Mouse (Mus musculus): ENCODE measurements around the gene Hoxd8.

Gene Hoxd8

GRCm38 (mm10) chr2:74733765-74734164 lies 29.4 kb downstream of the Hoxd8 start:
- DNase-seq (ENCODE audit: low read depth, low spot score), result no peak

DNA sequence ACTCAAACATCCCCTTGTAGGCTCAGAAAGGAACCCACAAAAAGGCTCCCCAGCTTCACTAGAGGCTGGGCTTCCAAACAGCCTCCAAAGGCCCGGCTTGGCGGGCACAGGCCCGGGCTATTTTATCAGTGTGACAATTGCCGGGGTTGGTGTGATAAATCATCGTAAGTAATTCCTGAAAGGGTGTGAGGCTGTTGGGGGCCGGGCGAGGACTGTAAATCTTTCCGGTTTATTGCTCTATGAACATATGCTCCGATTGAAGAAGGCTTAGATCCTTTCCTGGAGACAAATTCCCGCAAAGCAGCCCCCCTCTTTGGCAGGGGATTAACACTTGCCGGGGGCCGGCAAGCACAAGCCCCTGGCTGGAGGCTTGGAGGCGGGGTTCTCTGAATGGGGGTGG lies 30.0 kb downstream of the Hoxd8 start:
- DNase-seq (ENCODE audit: low read depth, low spot score), result no peak

- no peak for DNase-seq (ENCODE audit: low read depth, low spot score)
Measured at GRCm38 (mm10) chr2:74734996-74735811, 30.8 kb downstream of the Hoxd8 start.

DNA sequence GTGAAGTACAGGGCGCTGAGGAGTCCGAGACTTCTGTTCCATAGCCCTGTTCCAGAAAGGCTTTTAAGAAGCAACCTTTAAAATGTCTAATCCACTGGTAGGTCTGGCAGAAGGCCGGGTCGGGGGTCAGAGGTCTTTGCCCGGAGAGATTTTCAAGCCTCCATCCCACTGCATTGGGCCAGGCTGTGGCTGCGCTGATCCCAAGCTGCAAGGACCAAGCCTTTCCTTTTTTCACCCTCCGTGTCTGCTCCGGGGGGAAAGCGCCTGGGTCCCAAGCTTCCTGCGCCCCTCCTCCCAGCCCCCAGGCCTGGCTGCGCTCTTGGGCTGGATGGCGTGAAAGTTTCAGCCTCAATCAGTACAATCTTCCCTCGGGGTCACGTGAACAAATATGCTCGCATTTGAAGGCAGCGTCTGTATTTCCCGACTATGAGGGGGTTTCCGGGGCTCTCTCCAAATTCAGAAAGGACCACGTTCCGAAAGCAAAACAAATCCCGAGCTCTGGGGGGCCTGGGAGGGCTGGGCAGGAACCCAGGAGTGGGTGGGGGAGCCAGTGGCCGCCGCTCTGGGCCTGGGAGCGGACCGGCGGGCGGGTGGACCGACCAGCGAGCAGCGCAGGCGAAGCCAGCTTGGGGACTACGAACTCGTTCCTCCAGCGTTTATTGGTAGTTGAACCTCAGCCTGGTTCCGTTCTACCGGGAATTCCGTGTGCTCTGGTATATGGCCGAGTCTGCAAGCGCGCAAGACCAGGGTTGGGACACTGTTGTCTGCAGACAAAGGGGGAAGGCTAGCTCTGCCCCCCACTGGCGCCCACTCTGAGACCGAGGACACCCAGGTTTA lies 31.7 kb downstream of the Hoxd8 start:
- DNase-seq (ENCODE audit: low read depth, low spot score), result no peak

- DNase-seq (ENCODE audit: low read depth, low spot score), result no peak
Measured at GRCm38 (mm10) chr2:74736688-74737577, 32.5 kb downstream of the Hoxd8 start.

GRCm38 (mm10) chr2:74737578-74738070 lies 33.2 kb downstream of the Hoxd8 start:
- no peak for DNase-seq (ENCODE audit: low read depth, low spot score)

GRCm38 (mm10) chr2:74738623-74739475 lies 34.4 kb downstream of the Hoxd8 start:
- DNase-seq (ENCODE audit: low read depth, low spot score), result no peak

GRCm38 (mm10) chr2:74739476-74739800 lies 35.0 kb downstream of the Hoxd8 start:
- no peak for DNase-seq (ENCODE audit: low read depth, low spot score)

- no peak for DNase-seq (ENCODE audit: low read depth, low spot score)
Measured at GRCm38 (mm10) chr2:74739869-74740268, 35.5 kb downstream of the Hoxd8 start.

DNA sequence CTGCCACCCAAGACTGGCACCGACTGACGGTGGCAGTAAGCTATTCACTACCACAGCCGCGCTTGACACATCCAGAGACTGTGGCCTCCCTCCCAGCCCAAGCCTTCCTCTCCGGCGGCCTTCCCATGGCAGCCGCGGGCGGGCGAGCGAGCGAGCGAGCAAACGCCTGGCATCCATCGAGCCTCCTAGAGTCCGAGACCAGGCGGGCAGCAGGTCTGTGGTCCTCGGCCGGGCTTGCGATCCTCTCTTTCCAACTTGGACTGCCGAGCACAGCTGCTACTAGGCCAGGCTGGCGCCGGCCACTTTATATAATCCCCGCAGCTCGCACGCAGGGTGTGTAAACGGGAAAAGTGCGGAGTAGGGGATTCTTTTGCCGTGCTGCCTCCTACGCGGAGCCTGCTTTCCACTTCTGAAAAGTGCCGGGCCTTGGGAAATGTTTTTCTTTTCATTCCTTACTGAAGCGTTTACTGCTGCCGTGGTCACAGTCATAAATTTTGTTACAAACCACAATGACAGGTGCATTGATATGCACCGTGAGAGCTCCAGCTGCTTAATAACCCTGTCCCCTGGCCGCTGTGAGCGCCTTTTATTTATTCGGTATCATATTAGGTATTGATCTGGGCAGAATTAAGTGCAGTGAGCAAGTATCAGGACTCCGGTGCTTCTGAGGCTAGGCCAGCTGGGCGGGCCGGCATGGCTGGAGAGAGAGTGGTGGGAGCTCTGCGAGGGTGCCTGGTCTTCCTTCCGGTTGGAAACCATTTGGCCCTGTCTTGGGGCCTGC lies 36.1 kb downstream of the Hoxd8 start:
- no peak for DNase-seq (ENCODE audit: low read depth, low spot score)

DNA sequence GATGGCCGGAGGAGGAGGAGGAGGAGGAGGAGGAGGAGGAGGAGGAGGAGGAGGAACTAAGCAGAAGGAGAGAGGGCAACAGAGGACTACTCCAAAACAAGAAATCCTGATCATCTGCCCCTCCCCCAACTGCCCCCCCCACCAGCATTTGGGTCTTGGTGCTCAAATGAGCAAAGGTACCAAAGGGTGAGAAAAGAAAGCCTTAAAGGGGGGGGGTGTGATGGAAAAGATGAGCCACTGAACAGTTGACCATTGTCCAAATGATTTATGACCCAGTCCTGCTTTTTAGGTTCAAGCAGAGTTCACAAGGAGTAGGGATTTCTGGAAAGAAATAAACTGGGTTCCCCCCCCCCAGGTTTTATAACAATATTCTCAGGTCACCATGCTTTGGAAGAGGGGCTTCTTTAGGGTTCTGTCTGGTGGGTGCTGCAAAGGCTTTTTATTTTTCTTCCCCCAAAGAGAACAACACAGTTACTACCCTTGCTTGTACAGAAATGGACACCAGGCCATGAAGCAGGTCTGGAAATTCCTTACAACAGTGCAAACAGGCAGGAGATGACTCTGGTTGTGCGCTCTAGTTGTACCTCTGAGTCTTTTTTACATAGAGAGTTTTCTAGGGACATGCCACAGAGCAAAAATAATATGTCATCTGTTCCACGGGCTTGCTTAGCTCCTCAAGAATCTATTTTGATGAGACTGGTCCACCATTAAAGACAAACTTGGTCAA lies 37.0 kb downstream of the Hoxd8 start:
- no peak for DNase-seq (ENCODE audit: low read depth, low spot score)

- DNase-seq (ENCODE audit: low read depth, low spot score), result no peak
Measured at GRCm38 (mm10) chr2:74741979-74742277, 37.5 kb downstream of the Hoxd8 start.

GRCm38 (mm10) chr2:74745540-74746297 lies 41.3 kb downstream of the Hoxd8 start:
- no peak for DNase-seq (ENCODE audit: low read depth, low spot score)

DNA sequence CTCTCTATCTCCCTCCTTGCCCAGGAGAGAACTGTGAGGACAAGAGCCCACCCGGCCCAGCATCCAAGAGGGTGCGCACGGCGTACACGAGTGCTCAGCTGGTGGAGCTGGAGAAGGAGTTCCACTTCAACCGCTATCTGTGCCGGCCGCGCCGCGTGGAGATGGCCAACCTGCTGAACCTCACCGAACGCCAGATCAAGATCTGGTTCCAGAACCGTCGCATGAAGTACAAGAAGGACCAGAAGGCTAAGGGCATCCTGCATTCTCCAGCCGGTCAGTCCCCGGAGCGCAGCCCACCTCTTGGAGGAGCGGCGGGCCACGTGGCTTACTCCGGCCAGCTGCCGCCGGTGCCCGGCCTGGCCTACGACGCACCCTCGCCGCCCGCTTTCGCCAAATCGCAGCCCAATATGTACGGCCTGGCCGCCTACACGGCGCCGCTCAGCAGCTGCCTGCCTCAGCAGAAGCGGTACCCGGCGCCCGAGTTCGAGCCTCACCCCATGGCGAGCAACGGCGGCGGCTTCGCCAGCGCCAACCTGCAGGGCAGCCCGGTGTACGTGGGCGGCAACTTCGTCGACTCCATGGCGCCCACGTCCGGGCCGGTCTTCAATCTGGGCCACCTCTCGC lies 42.0 kb downstream of the Hoxd8 start:
- no peak for DNase-seq (ENCODE audit: low read depth, low spot score)

DNA sequence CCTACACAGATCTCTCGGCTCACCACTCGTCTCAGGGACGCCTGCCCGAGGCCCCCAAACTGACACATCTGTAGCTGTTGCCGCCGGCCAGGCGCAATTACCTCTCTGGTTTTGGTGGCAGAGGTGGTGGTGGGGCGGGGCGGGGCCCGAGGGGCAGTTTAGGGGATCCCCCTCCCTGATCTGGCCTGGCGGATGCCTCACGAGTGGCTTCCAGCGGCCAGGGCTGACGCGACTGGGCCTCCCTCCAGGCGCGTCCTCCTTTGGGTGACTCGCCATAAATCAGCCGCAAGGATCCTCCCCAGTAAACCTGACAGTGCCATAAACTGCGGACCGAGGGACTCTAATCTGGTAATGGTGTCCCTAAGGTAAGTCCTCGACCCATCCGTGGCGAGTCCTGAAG lies 42.6 kb downstream of the Hoxd8 start:
- DNase-seq (ENCODE audit: low read depth, low spot score), result no peak

- DNase-seq (ENCODE audit: low read depth, low spot score), result no peak
Measured at GRCm38 (mm10) chr2:74747661-74748141, 43.3 kb downstream of the Hoxd8 start.

DNA sequence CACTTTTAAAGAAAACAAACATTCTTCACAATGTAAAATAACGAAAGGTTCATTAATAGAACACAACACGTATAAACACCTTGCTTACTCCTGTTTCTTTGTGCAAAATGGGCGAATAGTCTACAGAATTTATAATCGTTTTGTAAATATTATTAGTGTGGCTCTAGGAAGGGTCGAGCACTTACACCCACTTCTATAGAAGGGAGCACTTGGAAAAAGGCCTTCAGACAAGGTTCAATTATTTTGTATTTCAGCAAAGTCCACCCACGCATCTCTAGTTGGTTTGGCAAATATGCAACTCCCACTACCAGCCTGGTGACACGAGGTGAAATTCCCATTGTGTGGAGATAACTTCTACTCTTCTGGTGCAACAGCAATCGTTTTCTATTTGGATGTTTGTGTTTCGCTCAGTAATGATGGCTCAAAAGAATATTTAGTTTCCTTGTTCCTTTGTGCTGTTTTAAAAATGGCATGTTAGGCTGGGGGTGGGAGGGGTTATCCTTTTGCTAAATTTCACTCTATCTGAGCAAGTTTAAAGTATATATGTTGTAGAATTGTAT lies 44.1 kb downstream of the Hoxd8 start:
- DNase-seq (ENCODE audit: low read depth, low spot score), result no peak
